Mouse (Mus musculus): ENCODE measurements at regions not wholly inside any gene's neighbourhood (a gene's known extent, or its start where the extent isn't known, plus 50 kb on each side); places are given as distances from the start of the nearest gene placed in this dataset.

GRCm38 (mm10) chr17:47139730-47140231 is 129.4 kb upstream of the Ubr2 start:
- TF ChIP-seq GATA1 (IDR thresholded peaks at IDR 0.05; ENCODE audit: low read length) (no peak), TAL1 (IDR thresholded peaks at IDR 0.05; ENCODE audit: low read length) (no peak)
